8 mouse cellular contexts compared by ENCODE assay signal in genomic region chr3:36862721-36863275, GRCm38 (mm10). TPM values are rescaled to one million over a fixed set of nuclear protein-coding genes. Genes with fewer than 3 reads are reported as not detected.
DNase-seq lines count a peak whose midpoint lies in the region; ATAC-seq lines count a peak whose summit lies in the region.

Gene 4932438A13Rik (plus strand): TSS chr3:36863104.

- H3K4me1 ChIP-seq in hindbrain, embryonic 15.5 days (replicated peaks) = peaks cover 12% of the 10 kb centered on the region

- H3K4me3 ChIP-seq in hindbrain, embryonic 15.5 days = peak within 1 kb of the TSS; percentile 90

- H3K4me2 ChIP-seq in hindbrain, embryonic 15.5 days = peak within 1 kb of the TSS; percentile 73

- peak; percentile 95 for DNase-seq in T-cell, adult 2 months (ENCODE audit: low spot score)
- DNase-seq in cerebellum, postnatal 36 days = peak; percentile 99
- peak; percentile 95 to 97 for DNase-seq in frontal cortex, postnatal 36 days (ENCODE audit: low spot score in 2 of 2)
- peak; percentile 87 for DNase-seq in left cerebral cortex, adult 11 months (ENCODE audit: low spot score)
- peak; percentile 97 to 100 for DNase-seq in lung, postnatal 4 days
- peak; percentile 93 for DNase-seq in retina, postnatal 7 days (ENCODE audit: low read depth, low spot score)
- peak; percentile 99 for DNase-seq in urinary bladder, adult 2 months (ENCODE audit: low spot score)

- H3K36me3 ChIP-seq in hindbrain, embryonic 15.5 days = peaks cover 25% of the 10 kb centered on the region

- H3K9me3 ChIP-seq in hindbrain, embryonic 15.5 days = no peaks in the 10 kb centered on the region

- peak; percentile 98 for ATAC-seq in hindbrain, embryonic 15.5 days (ENCODE audit: low FRiP score, low read depth)

- peak within 1 kb of the TSS; percentile 79 for H3K9ac ChIP-seq in hindbrain, embryonic 15.5 days

- under 1% methylated on average over 38 of the region's 38 CpGs for WGBS in hindbrain, embryonic 15.5 days

- H3K27ac ChIP-seq in hindbrain, embryonic 15.5 days (replicated peaks) = peak within 1 kb of the TSS; percentile 79

- no peaks in the 10 kb centered on the region for H3K27me3 ChIP-seq in hindbrain, embryonic 15.5 days

RNA-seq across cellular contexts. Expression of gene 4932438A13Rik, which starts in this region (rescaled TPM):
- polyA plus RNA-seq in hindbrain, embryonic 15.5 days (2015; fragmentation: Nextera tagmentation; extraction: Ambion mirVana) = 77.2 and 82.2 TPM in 2 replicates
- polyA plus RNA-seq in urinary bladder, adult 2 months (2012; rRNA removed) = 27.1 and 29.6 TPM in 2 replicates

Comparison
In these comparisons a context has a peak if more than half of its experiments do, and no peak if none do; other contexts are left out.
1. Peak in every context shown above with its lines: DNase-seq, ATAC-seq, H3K4me3 ChIP-seq and H3K27ac ChIP-seq.